Mouse (Mus musculus) urinary bladder, adult 2 months (tissue): ENCODE results near the gene Dcpp1. TPM values are rescaled to one million over a fixed set of nuclear protein-coding genes. Genes with fewer than 3 reads are reported as not detected.
A peak's percentile ranks its signal among the peaks of the same experiment; 100 is the strongest.

Source experiments
- DNase-seq: peaks from one replicate; pipeline ENCODE4 v3.0.0; 2022; ENCODE audit warnings: low spot score
- polyA plus RNA-seq: library from polyadenylated mRNA; depleted of rRNA; stranded (reverse); fragments of >200 nt; gene quantifications from 2 replicates; pipeline ENCODE4 v1.2.3, GENCODE M21; 2012; rRNA removed

Gene Dcpp1
- polyA plus RNA-seq, 1 experiment: not detected

DNA sequence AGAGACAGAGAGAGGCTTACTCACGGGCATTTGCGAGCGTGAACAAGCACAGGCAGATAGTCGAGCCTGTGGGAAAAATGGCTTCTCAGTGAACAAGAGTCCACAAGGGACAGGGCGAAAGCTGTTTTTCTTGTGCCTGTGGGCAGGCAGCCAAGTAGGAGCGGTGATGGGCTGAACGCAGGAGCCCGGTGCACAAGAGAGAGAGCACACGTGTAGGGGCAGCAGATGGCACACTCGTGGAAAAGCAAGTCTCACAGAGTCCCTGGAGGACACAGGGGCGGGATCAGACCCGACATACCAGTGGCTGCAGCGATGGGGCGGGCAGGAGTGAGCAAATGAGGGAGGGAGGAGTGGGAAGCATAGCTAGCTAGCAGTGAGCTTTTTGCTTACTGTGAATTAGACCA is 44.4 kb downstream of the Dcpp1 start:
- peak; percentile 52 for DNase-seq

- DNase-seq: no peak
Measured at GRCm38 (mm10) chr17:23931157-23931556, 50.5 kb downstream of the Dcpp1 start.

Other genes with a start within 250 kb of the Dcpp1 start
- gene Mmp25, start 235.6 kb upstream of the Dcpp1 start, polyA plus RNA-seq: 0.22 and 0.29 TPM in 2 replicates
- 9.2 and 11.7 TPM in 2 replicates for gene Bicdl2, start 220.4 kb upstream of the Dcpp1 start, polyA plus RNA-seq
- 136 and 183 TPM in 2 replicates for gene Hcfc1r1, start 207.3 kb upstream of the Dcpp1 start, polyA plus RNA-seq
- gene Thoc6, start 207.0 kb upstream of the Dcpp1 start, polyA plus RNA-seq: 13.2 and 16.9 TPM in 2 replicates
- gene Tnfrsf12a, start 203.4 kb upstream of the Dcpp1 start, polyA plus RNA-seq: 17.4 and 26.7 TPM in 2 replicates
- 0.04 TPM in 1 of 2 replicates, not detected in the other for gene Cldn6, start 201.6 kb upstream of the Dcpp1 start, polyA plus RNA-seq
- gene Cldn9, start 196.8 kb upstream of the Dcpp1 start, polyA plus RNA-seq: not detected in 2 replicates
- 0.10 and 0.23 TPM in 2 replicates for gene 1520401A03Rik, start 158.1 kb upstream of the Dcpp1 start, polyA plus RNA-seq
- 10.4 and 15.3 TPM in 2 replicates for gene Pkmyt1, start 154.5 kb upstream of the Dcpp1 start, polyA plus RNA-seq
- gene Paqr4, start 140.0 kb upstream of the Dcpp1 start, polyA plus RNA-seq: 12.8 and 13.0 TPM in 2 replicates
- gene Kremen2, start 135.0 kb upstream of the Dcpp1 start, polyA plus RNA-seq: 0.04 and 0.11 TPM in 2 replicates
- gene Flywch1, start 109.3 kb upstream of the Dcpp1 start, polyA plus RNA-seq: 35.0 and 39.3 TPM in 2 replicates
- gene Flywch2, start 94.8 kb upstream of the Dcpp1 start, polyA plus RNA-seq: 9.0 and 13.2 TPM in 2 replicates
- 540 TPM in 2 replicates for gene Srrm2, start 90.3 kb upstream of the Dcpp1 start, polyA plus RNA-seq
- gene Elob, start 51.7 kb upstream of the Dcpp1 start, polyA plus RNA-seq: 466 and 498 TPM in 2 replicates
- gene Prss33, start 44.8 kb upstream of the Dcpp1 start, polyA plus RNA-seq: not detected in 2 replicates
- gene Prss32, start 37.0 kb upstream of the Dcpp1 start, polyA plus RNA-seq: 0.67 and 1.1 TPM in 2 replicates
- 0.04 and 0.28 TPM in 2 replicates for gene Prss41, start 36.7 kb upstream of the Dcpp1 start, polyA plus RNA-seq
- gene Prss21, start 12.8 kb upstream of the Dcpp1 start, polyA plus RNA-seq: not detected in 2 replicates
- gene Dcpp2, start within 50 bp of the Dcpp1 start, polyA plus RNA-seq: not detected in 2 replicates
- not detected in 2 replicates for gene Dcpp3, start 36.6 kb downstream of the Dcpp1 start, polyA plus RNA-seq
- gene Sbp, start 60.8 kb downstream of the Dcpp1 start, polyA plus RNA-seq: 0.09 TPM in 1 of 2 replicates, not detected in the other
- not detected in 2 replicates for gene Sbpl, start 74.4 kb downstream of the Dcpp1 start, polyA plus RNA-seq
- 0.25 and 0.87 TPM in 2 replicates for gene Prss30, start 99.7 kb downstream of the Dcpp1 start, polyA plus RNA-seq
- gene Prss22, start 117.2 kb downstream of the Dcpp1 start, polyA plus RNA-seq: 17.2 and 19.3 TPM in 2 replicates
- gene Prss27, start 157.3 kb downstream of the Dcpp1 start, polyA plus RNA-seq: 13.2 and 21.8 TPM in 2 replicates
- gene Kctd5, start 192.6 kb downstream of the Dcpp1 start, polyA plus RNA-seq: 27.7 and 35.6 TPM in 2 replicates